Mouse (Mus musculus): Measurements from ENCODE around the gene Cntrl. TPM values are rescaled to one million over a fixed set of nuclear protein-coding genes. Genes with fewer than 3 reads are reported as not detected.

The Cntrl gene
- polyA plus RNA-seq (2014; fragmentation: Nextera tagmentation; extraction: Ambion mirVana), result 34.4 and 36.7 TPM in 2 replicates

- ATAC-seq (ENCODE audit: insufficient number of reproducible peaks, low FRiP score, low TSS enrichment, low read depth), result peak; percentile 97
- WGBS, result under 1% methylated on average over 62 of the region's 62 CpGs
Observed at GRCm38 (mm10) chr2:35109141-35109923, at the start of gene Cntrl. TSS of gene Cntrl (plus strand) at chr2:35109492.

GRCm38 (mm10) chr2:35060256-35060655 is 49.0 kb upstream of the Cntrl start:
- no peak for ATAC-seq (ENCODE audit: insufficient number of reproducible peaks, low FRiP score, low TSS enrichment, low read depth)
- DNase-seq (ENCODE audit: low spot score), result no peak
- Histone ChIP-seq H3K27me3 (ENCODE audit: control insufficient read depth, insufficient read depth, low read length) (no peaks in the 10 kb centered on the region), H3K27ac (replicated peaks; ENCODE audit: low read depth, low read length) (no peak overlapping the region), H3K4me3 (ENCODE audit: low read depth, low read length) (no peak overlapping the region), H3K36me3 (ENCODE audit: control insufficient read depth, insufficient read depth, low read length) (no peaks in the 10 kb centered on the region), H3K9me3 (ENCODE audit: control insufficient read depth, low read length) (no peaks in the 10 kb centered on the region), H3K9ac (ENCODE audit: low read length) (no peak overlapping the region), H3K4me1 (ENCODE audit: control insufficient read depth, insufficient read depth, low read length) (no peaks in the 10 kb centered on the region), H3K4me2 (ENCODE audit: low read depth, severe bottlenecking) (no peak overlapping the region)
- 76% methylated on average over 5 of the region's 5 CpGs for WGBS

More at GRCm38 (mm10) chr2:35109141-35109923, at the start of gene Cntrl:
- Histone ChIP-seq H3K9me3 (ENCODE audit: control insufficient read depth, low read length) (no peaks in the 10 kb centered on the region), H3K27ac (replicated peaks; ENCODE audit: low read depth, low read length) (peak within 1 kb of the TSS; percentile 47; the same call in 1 of the 2 replicates), H3K27me3 (ENCODE audit: control insufficient read depth, insufficient read depth, low read length) (no peaks in the 10 kb centered on the region), H3K4me3 (ENCODE audit: low read depth, low read length) (peak within 1 kb of the TSS; percentile 76), H3K4me1 (ENCODE audit: control insufficient read depth, insufficient read depth, low read length) (no peaks in the 10 kb centered on the region), H3K4me2 (ENCODE audit: low read depth, severe bottlenecking) (peak within 1 kb of the TSS; percentile 66), H3K36me3 (ENCODE audit: control insufficient read depth, insufficient read depth, low read length) (no peaks in the 10 kb centered on the region), H3K9ac (ENCODE audit: low read length) (peak within 1 kb of the TSS; percentile 77)
- peak; percentile 95 for DNase-seq (ENCODE audit: low spot score)

DNA sequence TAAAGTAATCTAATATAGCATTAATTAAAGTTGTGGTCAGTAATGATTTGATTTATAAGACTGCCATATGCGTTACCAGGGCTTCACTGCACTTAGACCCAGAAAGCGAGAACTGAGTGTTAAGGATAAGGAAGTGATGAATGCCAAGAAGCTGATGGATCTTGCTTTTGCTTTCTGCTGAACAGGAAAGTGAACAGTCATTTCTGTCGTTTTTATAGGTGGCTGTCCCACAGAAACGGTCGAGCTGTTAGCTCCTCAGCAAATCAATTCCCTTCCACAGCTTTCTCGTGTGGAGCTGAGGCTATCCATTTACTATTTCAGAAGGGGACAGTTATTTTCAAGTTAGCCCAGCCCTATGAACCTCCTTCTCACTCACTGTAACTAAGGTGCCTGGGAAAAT is 48.4 kb upstream of the Cntrl start:
- no peaks in the 10 kb centered on the region for H3K36me3 ChIP-seq (ENCODE audit: control insufficient read depth, insufficient read depth, low read length)
- no peaks in the 10 kb centered on the region for H3K27me3 ChIP-seq (ENCODE audit: control insufficient read depth, insufficient read depth, low read length)
- H3K4me1 ChIP-seq (ENCODE audit: control insufficient read depth, insufficient read depth, low read length), result no peaks in the 10 kb centered on the region
- DNase-seq (ENCODE audit: low spot score) (no peak), ATAC-seq (ENCODE audit: insufficient number of reproducible peaks, low FRiP score, low TSS enrichment, low read depth) (no peak)
- H3K4me2 ChIP-seq (ENCODE audit: low read depth, severe bottlenecking), result no peak overlapping the region
- WGBS, result 70% methylated on average over 6 of the region's 6 CpGs
- H3K27ac ChIP-seq (replicated peaks; ENCODE audit: low read depth, low read length), result no peak overlapping the region
- no peak overlapping the region for H3K4me3 ChIP-seq (ENCODE audit: low read depth, low read length)
- H3K9me3 ChIP-seq (ENCODE audit: control insufficient read depth, low read length), result no peaks in the 10 kb centered on the region
- H3K9ac ChIP-seq (ENCODE audit: low read length), result no peak overlapping the region

GRCm38 (mm10) chr2:35061338-35061737 is 48.0 kb upstream of the Cntrl start, which contains the start of gene Hc:
TSS of gene Hc (minus strand) at chr2:35061438.
- no peaks in the 10 kb centered on the region for H3K4me1 ChIP-seq (ENCODE audit: control insufficient read depth, insufficient read depth, low read length)
- WGBS, result 86% methylated on average over 5 of the region's 5 CpGs

GRCm38 (mm10) chr2:35063333-35064030 is 45.8 kb upstream of the Cntrl start:
- 90% methylated on average over 6 of the region's 6 CpGs for WGBS
- Histone ChIP-seq H3K4me3 (ENCODE audit: low read depth, low read length) (no peak overlapping the region), H3K4me1 (ENCODE audit: control insufficient read depth, insufficient read depth, low read length) (no peaks in the 10 kb centered on the region), H3K9me3 (ENCODE audit: control insufficient read depth, low read length) (no peaks in the 10 kb centered on the region), H3K36me3 (ENCODE audit: control insufficient read depth, insufficient read depth, low read length) (no peaks in the 10 kb centered on the region), H3K27me3 (ENCODE audit: control insufficient read depth, insufficient read depth, low read length) (no peaks in the 10 kb centered on the region), H3K9ac (ENCODE audit: low read length) (no peak overlapping the region), H3K4me2 (ENCODE audit: low read depth, severe bottlenecking) (no peak overlapping the region), H3K27ac (replicated peaks; ENCODE audit: low read depth, low read length) (no peak overlapping the region)
- DNase-seq (ENCODE audit: low spot score), result no peak
- no peak for ATAC-seq (ENCODE audit: insufficient number of reproducible peaks, low FRiP score, low TSS enrichment, low read depth)

More at GRCm38 (mm10) chr2:35061338-35061737, 48.0 kb upstream of the Cntrl start, which contains the start of gene Hc:
- Histone ChIP-seq H3K9me3 (ENCODE audit: control insufficient read depth, low read length) (no peaks in the 10 kb centered on the region), H3K9ac (ENCODE audit: low read length) (no peak within 1 kb of the TSS), H3K4me3 (ENCODE audit: low read depth, low read length) (no peak within 1 kb of the TSS), H3K27me3 (ENCODE audit: control insufficient read depth, insufficient read depth, low read length) (no peaks in the 10 kb centered on the region), H3K4me2 (ENCODE audit: low read depth, severe bottlenecking) (no peak within 1 kb of the TSS), H3K27ac (replicated peaks; ENCODE audit: low read depth, low read length) (no peak within 1 kb of the TSS), H3K36me3 (ENCODE audit: control insufficient read depth, insufficient read depth, low read length) (no peaks in the 10 kb centered on the region)
- ATAC-seq (ENCODE audit: insufficient number of reproducible peaks, low FRiP score, low TSS enrichment, low read depth) (no peak), DNase-seq (ENCODE audit: low spot score) (no peak)

DNA sequence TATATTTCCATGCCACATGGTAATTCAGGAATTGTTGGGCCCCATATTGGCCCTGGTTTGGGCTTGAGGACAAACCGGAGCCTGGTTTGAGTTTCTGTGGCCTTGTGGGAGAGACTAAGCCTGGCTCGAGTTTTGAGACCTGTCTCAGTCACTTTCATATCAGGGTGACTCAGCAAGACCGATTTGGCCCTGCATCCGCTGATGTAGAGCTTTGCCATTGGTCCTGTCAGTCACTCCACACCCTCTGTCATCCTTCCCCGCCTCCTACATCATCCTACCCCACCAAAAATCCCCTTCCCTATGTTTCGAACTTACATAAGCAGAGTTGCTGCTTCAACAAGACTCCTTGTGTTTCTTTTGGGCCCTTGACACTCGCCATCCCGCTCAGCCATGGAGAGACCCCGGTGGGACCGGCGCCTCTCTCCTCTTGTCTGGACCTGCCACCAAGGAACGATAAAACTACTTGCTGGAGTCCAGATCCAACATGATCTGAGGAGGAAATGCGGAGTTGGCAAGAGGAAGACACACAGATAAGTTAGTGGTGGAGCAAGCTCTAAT is 42.7 kb upstream of the Cntrl start:
- DNase-seq (ENCODE audit: low spot score) (no peak), ATAC-seq (ENCODE audit: insufficient number of reproducible peaks, low FRiP score, low TSS enrichment, low read depth) (no peak)
- Histone ChIP-seq H3K27ac (replicated peaks; ENCODE audit: low read depth, low read length) (no peak overlapping the region), H3K4me1 (ENCODE audit: control insufficient read depth, insufficient read depth, low read length) (no peaks in the 10 kb centered on the region), H3K36me3 (ENCODE audit: control insufficient read depth, insufficient read depth, low read length) (no peaks in the 10 kb centered on the region), H3K9ac (ENCODE audit: low read length) (no peak overlapping the region), H3K9me3 (ENCODE audit: control insufficient read depth, low read length) (no peaks in the 10 kb centered on the region), H3K4me3 (ENCODE audit: low read depth, low read length) (no peak overlapping the region), H3K4me2 (ENCODE audit: low read depth, severe bottlenecking) (no peak overlapping the region), H3K27me3 (ENCODE audit: control insufficient read depth, insufficient read depth, low read length) (no peaks in the 10 kb centered on the region)
- WGBS, result 93% methylated on average over 13 of the region's 13 CpGs

DNA sequence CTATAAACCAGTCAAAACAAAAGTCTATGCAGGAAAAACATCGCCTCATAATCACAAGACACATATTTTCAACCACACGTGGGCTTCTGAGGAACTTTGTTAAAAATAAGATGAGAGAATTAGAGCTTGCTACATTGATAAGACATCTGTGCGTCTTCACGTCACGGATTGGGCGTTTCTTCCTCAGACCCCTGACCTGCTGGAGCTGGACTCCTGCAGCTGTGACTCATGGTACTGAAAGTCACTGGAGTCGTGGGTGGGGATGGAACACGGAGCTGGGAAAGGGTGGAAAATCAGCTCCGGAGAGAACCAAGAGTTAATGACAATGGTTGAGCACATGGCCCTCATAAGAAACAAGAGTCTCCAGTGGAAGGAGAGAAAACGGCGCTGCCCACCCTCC is 42.2 kb upstream of the Cntrl start:
- Histone ChIP-seq H3K4me1 (ENCODE audit: control insufficient read depth, insufficient read depth, low read length) (no peaks in the 10 kb centered on the region), H3K27me3 (ENCODE audit: control insufficient read depth, insufficient read depth, low read length) (no peaks in the 10 kb centered on the region), H3K4me2 (ENCODE audit: low read depth, severe bottlenecking) (no peak overlapping the region), H3K4me3 (ENCODE audit: low read depth, low read length) (no peak overlapping the region), H3K36me3 (ENCODE audit: control insufficient read depth, insufficient read depth, low read length) (no peaks in the 10 kb centered on the region), H3K9ac (ENCODE audit: low read length) (no peak overlapping the region), H3K9me3 (ENCODE audit: control insufficient read depth, low read length) (no peaks in the 10 kb centered on the region), H3K27ac (replicated peaks; ENCODE audit: low read depth, low read length) (no peak overlapping the region)
- no peak for DNase-seq (ENCODE audit: low spot score)
- WGBS, result 86% methylated on average over 11 of the region's 11 CpGs
- no peak for ATAC-seq (ENCODE audit: insufficient number of reproducible peaks, low FRiP score, low TSS enrichment, low read depth)

DNA sequence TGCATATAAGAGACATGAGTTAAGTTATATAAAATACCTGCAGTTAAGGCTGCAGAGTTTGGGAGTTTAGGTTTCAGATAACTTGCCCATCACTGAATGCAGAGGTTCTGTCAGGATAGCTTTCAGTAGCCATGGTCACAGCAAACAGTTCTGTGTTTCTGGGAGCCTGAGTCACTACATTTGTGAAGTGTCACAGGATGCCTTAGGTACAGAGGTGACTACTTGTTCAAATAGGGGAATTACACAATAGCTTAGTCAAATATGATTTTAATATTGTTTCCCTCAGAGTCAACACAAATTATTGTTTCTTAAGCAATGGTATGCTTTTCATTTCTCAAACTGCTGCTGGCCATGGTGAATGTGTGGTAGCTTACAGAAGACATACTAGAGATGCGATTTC is 40.2 kb upstream of the Cntrl start:
- 87% methylated on average over 1 of the region's 1 CpGs for WGBS
- DNase-seq (ENCODE audit: low spot score) (no peak), ATAC-seq (ENCODE audit: insufficient number of reproducible peaks, low FRiP score, low TSS enrichment, low read depth) (no peak)
- no peak overlapping the region for H3K27ac ChIP-seq (replicated peaks; ENCODE audit: low read depth, low read length)
- H3K27me3 ChIP-seq (ENCODE audit: control insufficient read depth, insufficient read depth, low read length), result no peaks in the 10 kb centered on the region
- no peaks in the 10 kb centered on the region for H3K4me1 ChIP-seq (ENCODE audit: control insufficient read depth, insufficient read depth, low read length)
- no peak overlapping the region for H3K4me2 ChIP-seq (ENCODE audit: low read depth, severe bottlenecking)
- no peak overlapping the region for H3K4me3 ChIP-seq (ENCODE audit: low read depth, low read length)
- H3K9ac ChIP-seq (ENCODE audit: low read length), result no peak overlapping the region
- no peaks in the 10 kb centered on the region for H3K9me3 ChIP-seq (ENCODE audit: control insufficient read depth, low read length)
- H3K36me3 ChIP-seq (ENCODE audit: control insufficient read depth, insufficient read depth, low read length), result no peaks in the 10 kb centered on the region

Measured in limb, embryonic 11.5 days (tissue).